Mouse (Mus musculus) brown adipose tissue, adult 24 weeks (tissue): ENCODE data around the gene Frem1. TPM values are rescaled to one million over a fixed set of nuclear protein-coding genes. Genes with fewer than 3 reads are reported as not detected.

Experiments used
- H3K27ac ChIP-seq: fragments of 200-500 bp; replicated peaks from 2 replicates; pipeline ENCODE4 v1.5.1; 2012; ENCODE audit warnings: low read depth, mild to moderate bottlenecking, low read length
- H3K4me1 ChIP-seq: fragments of 200-500 bp; 2 replicates; pipeline ENCODE4 v1.6.1; 2012; ENCODE audit warnings: low read length, mixed read lengths; ENCODE audit not compliant: control insufficient read depth, insufficient read depth, insufficient read length
- H3K4me3 ChIP-seq: fragments of 200-500 bp; 2 replicates; pipeline ENCODE4 v1.5.1; 2012; ENCODE audit warnings: low read depth, mild to moderate bottlenecking, low read length, moderate library complexity; ENCODE audit not compliant: insufficient read depth
- polyA plus RNA-seq: library from polyadenylated mRNA; stranded (reverse); fragments of >200 nt; gene quantifications from 2 replicates; pipeline ENCODE4 v1.2.4, GENCODE M21; 2012; ENCODE audit not compliant: missing spikeins, insufficient read depth, insufficient read length

Frem1 gene
- polyA plus RNA-seq, 1 experiment: not detected

DNA sequence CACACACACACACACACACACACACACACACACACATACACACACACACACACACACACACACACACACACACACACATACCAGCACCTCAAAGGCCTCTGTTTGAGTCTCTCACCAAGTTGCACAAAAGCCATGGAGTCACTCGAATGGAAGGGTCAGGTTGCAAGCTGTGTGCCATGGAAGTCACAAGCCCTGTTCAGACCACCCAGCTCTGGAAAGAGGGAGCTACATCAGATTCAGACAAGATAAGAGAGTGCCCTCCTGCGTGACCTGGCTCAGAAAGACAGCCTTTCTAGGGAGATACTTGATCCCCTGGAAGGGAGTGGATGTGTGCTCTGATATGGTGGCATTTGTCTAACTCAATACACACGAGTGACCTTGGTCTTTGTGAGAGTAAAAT is 2.9 kb downstream of the Frem1 start:
- H3K4me3 ChIP-seq: no peak overlapping the region
- H3K27ac ChIP-seq: no peak overlapping the region
- H3K4me1 ChIP-seq: no peaks in the 10 kb centered on the region

DNA sequence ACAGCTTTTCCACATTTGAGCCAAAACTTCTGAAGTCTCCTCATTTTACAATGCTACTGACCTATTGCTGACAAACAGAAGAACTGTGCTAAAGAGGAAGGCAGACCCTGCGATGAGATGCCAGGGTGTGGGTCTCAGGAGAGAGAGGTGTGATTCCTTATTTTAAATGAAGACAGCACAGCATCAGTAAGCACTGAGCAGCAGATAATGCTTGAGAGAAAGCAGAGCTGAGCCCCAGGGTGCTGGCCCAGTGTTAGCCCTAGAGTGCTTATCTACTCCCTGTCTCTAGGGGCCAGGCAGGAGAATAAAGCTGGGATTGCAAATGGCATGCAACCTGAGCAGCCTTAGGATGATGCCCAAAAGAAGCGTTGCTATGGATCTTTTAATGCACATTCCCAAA is 3.6 kb downstream of the Frem1 start:
- no peaks in the 10 kb centered on the region for H3K4me1 ChIP-seq
- H3K27ac ChIP-seq: no peak overlapping the region

DNA sequence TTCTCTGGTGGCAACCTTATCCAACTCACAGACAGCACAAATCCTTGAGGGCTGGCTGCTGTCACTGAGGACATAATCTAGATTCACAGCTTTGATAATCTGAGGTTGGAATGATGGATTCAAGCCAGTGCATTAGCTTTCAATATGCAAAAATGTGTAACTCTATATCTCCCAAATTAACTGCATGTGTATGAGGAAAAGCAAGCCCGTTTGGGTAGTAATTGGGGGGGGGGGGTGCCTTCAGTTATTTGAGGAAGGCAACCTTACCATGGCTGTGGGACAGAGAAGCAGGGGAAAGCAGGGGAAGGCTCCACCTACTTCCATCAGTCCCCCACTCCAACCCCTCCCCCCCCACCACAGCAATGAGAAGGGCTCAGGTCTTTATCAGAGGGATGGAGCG is 5.3 kb downstream of the Frem1 start:
- Histone ChIP-seq H3K27ac (no peak overlapping the region), H3K4me3 (no peak overlapping the region), H3K4me1 (no peaks in the 10 kb centered on the region)

More for the DNA sequence above, 3.6 kb downstream of the Frem1 start:
- no peak overlapping the region for H3K4me3 ChIP-seq

DNA sequence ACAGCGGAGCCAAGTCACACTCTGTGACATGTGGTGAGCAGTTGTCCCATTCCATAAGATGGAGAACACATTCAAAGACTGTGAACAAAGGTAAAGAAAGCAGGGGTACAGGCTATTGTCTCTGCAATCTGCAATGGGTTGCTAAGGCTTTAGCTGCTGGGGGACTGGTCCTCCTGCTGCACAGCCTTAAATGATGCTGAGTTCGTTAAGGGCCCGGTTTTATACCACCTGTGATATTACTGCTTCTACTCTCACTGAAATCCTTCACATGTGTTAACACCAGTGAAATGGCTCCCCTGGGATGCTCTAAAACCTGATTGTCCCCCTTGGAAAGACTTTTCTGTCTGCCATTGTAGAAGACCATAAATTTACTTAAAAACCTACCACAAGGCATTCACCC is 6.1 kb downstream of the Frem1 start:
- Histone ChIP-seq H3K4me3 (no peak overlapping the region), H3K4me1 (no peaks in the 10 kb centered on the region), H3K27ac (no peak overlapping the region)

DNA sequence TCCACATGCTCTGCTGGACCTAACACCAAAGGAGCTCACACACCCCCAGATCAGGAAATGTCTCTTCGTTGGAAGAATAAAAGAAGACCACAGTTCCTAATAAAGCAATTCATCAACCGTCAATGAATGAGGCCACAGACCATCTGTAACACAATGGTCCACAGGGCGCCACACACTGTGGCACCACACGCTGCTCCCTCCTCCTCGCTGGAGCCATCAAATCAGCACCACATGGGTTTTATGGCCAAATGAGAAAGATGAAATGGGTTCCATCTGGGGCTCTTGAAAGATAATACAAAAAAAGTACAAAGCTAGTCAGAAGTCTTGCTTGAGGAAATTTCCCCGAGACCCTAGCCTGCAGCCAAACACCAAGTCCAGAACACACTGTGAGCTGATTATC is 6.9 kb downstream of the Frem1 start:
- no peak overlapping the region for H3K4me3 ChIP-seq
- H3K4me1 ChIP-seq: no peaks in the 10 kb centered on the region

DNA sequence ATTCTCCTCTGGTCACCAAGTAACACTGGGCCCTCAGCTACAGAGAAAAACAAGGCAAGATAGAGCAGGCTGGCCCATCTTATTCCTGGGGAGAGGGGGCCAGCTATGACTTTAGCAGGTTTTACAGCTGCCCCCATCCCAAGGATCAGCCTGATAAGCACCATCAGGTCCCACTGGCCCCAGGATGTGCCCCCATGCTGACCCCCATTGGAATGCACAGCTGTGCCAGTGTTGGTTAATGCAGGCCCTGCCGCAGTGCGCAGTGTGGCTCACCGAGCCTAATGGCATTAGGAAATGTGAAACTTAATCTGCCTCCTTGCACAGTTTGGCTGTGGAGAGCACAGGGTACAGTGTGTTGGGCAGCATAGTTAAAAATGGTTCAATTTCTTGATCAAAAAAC is 11.4 kb downstream of the Frem1 start:
- Histone ChIP-seq H3K4me3 (no peak overlapping the region), H3K27ac (no peak overlapping the region), H3K4me1 (no peaks in the 10 kb centered on the region)

More for the DNA sequence above, 6.9 kb downstream of the Frem1 start:
- H3K27ac ChIP-seq: no peak overlapping the region

DNA sequence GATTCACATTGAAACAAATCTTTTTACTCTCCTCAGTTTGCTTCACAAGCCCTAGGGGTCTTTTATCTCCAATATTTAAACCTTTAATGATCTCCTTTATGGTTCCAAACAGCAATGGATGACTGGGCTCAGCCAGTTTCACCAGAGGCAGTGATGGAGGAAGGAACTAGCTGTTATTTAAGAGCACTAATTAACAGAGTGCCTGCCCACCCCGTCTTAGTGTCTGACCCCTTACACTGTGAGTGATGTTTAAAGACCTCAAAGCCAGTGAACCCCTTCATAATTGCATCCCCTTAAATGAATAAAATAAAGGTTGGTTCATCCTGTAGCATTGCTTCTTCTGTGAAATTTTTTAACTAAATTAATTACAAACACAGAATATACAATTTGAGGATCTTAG is 19.4 kb downstream of the Frem1 start:
- H3K4me1 ChIP-seq: no peaks in the 10 kb centered on the region
- H3K27ac ChIP-seq: no peak overlapping the region
- no peak overlapping the region for H3K4me3 ChIP-seq

DNA sequence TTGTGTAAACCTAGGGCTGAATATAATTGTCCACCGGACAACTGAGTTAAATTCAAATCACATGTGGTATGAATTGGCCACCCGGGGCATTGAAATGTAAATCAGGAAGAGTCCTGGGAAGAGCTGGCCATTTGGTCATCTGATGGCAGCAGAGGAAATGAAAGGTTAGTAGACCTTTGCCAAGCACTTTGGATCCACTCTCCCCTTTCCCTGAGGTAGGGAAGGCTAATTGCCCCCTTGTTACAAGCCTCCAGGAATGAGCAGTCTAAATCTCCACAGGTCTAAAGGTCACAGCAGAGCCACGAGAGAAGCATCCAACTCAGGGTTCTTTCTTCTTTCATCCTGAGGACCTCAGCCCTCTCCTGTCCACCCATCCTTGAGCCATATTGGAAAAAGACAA is 20.5 kb downstream of the Frem1 start:
- Histone ChIP-seq H3K27ac (no peak overlapping the region), H3K4me1 (no peaks in the 10 kb centered on the region), H3K4me3 (no peak overlapping the region)

DNA sequence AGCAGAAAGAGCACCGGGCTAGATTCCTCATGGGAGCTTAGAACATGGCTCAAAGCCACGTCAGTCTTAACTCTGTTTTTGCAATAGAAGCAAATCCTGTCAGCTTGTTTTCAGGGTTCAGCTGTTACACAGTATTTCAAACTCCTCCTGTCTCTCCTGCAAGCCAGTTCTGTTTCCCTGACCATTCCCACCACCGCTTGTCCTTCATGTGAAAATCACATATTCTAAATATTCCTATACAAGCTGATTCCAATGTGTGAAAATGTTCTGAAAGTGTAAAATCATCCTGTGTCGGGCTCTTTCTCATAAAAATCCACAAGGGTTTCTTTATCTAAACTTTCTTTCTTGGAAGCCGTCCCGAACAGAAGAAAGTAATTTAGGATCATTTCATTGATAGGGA is 22.0 kb downstream of the Frem1 start:
- Histone ChIP-seq H3K27ac (no peak overlapping the region), H3K4me1 (no peaks in the 10 kb centered on the region), H3K4me3 (no peak overlapping the region)

DNA sequence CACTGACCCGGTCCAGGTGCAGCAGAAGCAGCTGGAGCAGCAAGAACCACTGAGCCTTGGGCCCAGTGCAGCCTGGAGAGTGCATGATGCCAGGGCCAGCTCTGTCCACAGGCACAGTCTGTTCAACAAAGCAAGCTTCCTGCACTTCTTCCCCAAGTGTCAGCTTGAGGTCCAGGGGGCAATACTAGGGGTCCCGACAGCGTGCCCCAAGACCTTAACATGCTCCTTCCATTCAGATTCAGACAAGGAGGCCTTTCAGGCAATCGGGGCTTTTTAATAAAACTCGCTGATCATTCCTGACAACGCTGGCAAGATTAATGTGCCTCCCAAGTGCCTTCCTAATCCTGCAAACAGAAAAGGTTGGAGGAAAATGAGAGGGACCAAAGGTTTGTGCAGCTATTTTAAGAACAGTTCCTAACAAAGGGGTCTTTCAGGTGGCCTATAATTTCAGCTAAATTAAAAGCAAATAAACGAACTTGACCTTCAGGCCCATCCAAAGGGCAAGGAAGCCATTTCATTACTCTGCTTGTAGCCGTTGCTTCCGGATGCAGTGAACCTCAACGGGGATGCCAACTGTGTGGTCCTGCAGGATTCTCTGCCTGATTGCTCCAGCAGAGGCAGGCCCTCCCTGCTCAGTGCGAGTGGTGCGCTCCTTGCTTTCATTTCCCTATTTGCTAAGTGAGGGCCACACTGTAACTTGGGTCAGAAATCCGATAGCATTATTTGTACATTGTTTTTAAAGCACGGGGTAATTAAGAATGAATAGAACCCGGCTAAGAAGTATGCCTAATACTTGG is 31.2 kb downstream of the Frem1 start:
- Histone ChIP-seq H3K4me3 (no peak overlapping the region), H3K4me1 (no peaks in the 10 kb centered on the region), H3K27ac (no peak overlapping the region)

DNA sequence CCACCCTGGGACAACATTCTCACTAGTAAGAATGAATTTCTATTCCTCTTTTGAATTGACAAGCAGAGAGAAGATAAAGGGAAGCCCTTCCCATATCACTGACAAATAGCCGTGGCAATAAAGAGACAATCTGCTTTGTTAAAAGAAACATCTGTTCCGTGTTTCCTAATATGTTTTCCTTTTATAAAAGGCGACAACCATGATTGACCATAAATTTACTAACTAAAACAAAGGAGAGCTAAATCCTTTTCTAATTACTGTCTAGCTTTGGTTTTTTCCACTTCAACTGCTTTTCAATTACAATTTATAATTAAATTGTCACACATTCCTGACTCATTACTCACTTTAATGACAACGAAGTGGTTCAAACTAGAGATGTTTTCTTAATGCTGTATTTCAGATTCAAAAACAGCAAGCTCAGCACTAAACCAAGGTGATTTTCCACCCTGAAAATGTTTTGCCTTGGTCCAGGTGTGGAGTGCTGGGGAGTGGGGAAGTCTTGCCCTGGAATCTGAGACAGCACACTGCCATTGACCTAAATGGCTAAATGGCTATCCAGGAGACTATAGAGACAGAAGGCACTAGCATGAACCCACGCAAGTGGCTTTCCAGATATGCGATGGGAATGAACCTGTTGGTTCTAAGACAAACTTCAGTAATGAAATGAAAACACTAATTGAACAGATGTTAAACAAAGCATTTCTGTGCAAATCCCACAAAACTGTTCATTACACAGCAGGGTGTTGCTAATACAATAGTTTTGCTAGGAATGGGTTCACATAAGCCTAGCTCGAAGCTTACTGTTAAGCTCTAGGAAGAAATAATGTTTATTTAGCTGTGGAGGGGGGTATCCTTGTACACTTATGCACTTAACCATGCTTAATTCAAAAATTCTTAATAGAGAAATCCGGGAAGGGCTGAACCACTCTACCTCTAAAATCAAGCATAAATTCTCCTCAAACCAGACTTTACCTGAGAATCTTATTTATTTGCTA is 33.7 kb downstream of the Frem1 start:
- Histone ChIP-seq H3K4me1 (no peaks in the 10 kb centered on the region), H3K4me3 (no peak overlapping the region), H3K27ac (no peak overlapping the region)

DNA sequence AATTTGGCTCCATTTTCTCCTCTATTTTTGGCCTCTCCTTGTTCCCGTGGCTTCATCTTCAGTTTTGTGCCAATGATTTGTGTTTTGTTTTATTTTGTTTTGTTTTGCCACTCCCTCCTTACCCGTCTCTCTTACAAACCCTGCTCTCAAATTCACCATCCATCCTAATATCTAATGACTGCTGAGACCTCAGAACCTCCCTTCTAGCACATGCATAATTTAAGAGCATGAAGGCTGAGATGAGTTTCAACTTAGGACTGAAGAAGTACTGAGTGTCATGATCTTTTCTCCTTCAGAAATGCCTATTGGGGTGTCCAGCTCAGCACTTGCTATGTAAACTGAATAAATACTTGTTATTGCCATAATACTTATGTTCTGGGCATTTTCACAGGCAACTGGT is 37.6 kb downstream of the Frem1 start:
- Histone ChIP-seq H3K4me3 (no peak overlapping the region), H3K4me1 (no peaks in the 10 kb centered on the region), H3K27ac (no peak overlapping the region)

DNA sequence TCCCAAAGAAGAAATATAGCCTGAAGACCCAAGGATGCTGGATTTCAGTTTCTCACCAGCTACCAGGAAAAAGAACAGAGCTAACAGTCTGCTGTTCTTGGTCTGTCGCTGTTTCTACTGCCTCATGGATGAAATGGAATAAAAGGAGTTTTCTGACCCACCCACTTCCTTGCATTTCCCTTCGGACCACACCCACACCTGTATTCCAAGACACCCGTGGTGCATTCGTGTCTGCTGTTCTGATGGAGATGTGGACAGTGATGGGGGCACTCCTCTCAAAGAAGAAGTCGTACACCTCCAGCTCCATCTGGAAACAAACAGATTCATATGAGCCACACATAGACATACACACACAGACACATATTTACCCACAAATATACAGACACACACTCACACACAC is 48.1 kb downstream of the Frem1 start:
- H3K4me3 ChIP-seq: no peak overlapping the region
- no peaks in the 10 kb centered on the region for H3K4me1 ChIP-seq
- H3K27ac ChIP-seq: no peak overlapping the region

DNA sequence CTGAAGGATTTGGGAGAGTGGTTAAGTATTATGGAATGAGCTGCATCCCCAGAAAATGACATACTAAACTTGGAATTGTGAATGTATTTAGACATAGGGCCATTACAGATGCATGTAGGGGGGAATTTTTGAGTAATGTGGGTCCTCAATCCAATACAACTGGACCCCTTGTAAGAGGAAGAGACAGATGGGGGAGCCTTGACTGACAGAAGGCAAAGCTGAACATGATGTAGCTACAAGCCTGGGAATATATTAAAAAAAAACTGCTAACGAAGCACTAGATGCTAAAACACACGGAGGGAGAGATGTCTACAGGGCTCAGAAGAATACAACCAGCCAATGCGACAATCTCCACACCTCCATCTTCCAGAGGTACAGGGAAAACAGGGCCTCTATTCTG is 60.1 kb downstream of the Frem1 start:
- Histone ChIP-seq H3K4me3 (no peak overlapping the region), H3K4me1 (no peaks in the 10 kb centered on the region), H3K27ac (no peak overlapping the region)

DNA sequence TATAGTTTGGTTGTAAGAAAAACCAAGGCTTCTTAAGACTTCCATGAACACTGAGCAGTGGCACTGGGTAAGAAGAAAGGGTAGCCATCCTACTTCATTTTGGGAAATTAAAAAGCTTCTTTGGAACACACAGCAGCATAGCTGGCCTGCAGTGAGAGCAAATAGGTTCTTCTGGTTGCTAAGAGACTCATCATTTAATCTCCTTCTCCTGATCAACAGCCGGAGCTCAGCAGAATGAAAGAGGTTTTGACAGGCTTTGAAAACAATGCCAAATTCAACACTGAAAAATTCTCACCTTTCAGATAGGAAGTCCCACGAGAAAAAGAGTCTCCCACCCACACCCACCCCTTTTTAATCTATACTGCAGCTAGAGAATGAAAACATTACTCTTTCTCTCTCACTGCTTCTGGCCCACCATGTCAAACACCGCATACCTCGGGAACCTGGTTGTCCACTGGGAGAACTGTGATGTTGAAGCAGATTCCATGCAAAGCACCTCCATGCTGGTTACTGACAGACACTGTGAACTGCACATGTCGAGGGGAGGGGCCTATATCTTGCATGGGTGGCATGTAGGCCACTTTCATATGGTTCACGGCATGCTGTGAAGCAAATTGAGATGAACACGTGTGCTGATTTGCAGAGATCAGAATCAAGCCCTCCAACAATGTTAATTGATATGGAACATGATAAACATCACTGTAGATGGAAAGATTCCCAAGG is 61.0 kb downstream of the Frem1 start:
- H3K4me3 ChIP-seq: no peak overlapping the region
- no peak overlapping the region for H3K27ac ChIP-seq
- no peaks in the 10 kb centered on the region for H3K4me1 ChIP-seq
